Mouse (Mus musculus): Measurements from ENCODE around the gene Sh2d4b. TPM values are rescaled to one million over a fixed set of nuclear protein-coding genes. Genes with fewer than 3 reads are reported as not detected.

Sh2d4b gene
- total RNA-seq (2021), result 1 to 10 TPM; 1.6 to 3.3 TPM
- long read RNA-seq, result 0 reads

DNA sequence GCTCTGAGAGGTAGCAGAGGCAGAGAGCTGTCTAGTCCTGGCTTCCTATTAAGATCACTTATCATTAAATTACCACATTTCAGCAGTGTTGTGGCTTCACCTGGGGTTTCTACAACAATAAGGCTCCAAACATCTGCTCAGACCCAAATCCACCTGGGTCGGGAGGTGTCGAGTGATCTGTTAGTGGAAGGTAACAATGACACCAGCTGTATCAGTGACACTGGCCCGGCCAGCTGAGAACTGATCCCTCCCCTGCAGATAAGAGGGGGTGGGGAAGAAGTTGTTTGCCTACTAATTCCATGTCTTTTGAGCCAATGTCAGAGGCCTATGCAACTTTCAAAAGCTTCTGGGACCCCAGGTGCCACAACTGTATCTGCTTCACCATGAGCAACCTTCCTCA, at the start of gene Sh2d4b:
TSS of gene Sh2d4b (minus strand) at position 71 of the 400 bp plus-strand sequence.
- DNase-seq (ENCODE audit: low spot score in 2 of 2), result no peak

DNA sequence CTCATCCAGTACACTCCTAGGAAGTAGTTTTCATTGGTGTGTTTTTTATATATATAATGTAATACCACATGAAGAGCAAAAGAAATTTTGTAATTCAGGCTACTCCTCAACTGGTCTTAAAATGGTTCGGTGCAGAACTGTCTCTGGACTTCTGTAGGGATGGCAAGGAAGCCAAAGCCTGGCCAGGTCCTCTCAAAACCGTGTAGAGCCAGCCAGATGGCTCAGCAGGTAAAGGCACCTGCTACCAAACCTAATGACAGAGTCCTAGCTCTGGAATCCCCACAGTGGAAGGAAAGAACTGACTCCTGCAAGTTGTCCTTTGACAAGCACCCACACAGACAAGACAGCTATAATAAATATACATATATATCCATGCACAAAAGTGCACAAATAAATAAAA, 49.4 kb upstream of the Sh2d4b start:
- DNase-seq (ENCODE audit: low spot score in 2 of 2), result no peak

DNA sequence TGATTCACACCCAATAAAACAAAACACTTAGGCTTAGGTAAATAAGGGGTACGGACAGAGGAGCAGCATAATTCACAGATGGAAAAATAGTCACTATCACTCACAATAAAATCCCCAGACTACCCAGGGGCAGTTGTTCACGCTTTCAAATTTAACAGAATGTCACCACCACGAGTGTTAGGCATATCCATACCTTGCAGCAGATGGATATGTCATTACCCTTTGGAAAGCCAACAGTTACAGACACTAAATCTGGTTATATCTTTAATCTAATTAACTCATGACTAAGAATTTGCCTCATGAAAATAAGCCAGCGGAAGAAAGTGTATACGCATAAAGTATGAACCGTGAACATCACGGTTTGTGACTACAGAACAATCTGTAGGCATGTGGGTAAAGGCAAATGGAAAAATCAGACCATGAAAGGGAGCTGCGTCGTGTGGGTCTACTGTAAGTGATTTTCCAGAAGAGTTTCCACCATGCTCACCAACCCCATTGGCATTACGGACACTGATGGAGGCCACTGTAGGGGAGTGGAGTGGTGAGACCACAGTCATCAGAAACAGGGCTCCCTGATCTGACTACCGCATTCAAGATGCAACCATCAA, 45.4 kb upstream of the Sh2d4b start:
- DNase-seq (ENCODE audit: low spot score in 2 of 2), result no peak

DNA sequence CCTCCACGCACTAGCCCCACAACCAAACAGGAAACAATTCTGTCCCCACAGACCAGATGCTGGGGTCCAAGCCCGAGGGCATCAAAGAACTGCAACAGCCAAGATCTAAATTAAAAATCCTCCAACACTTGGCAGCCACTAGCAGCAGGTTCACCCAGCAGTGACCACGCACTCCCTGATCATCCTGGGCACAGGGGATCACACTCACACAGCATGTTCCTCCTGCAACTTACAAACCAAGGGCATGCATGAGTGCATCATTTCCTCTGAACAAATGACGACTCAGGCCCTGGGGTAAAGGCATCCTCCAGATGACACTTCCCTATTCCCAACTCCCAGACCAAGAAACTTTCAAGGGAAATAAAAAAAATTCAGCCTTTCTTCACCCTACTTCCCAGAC, 44.0 kb upstream of the Sh2d4b start:
- no peak for DNase-seq (ENCODE audit: low spot score in 2 of 2)

DNA sequence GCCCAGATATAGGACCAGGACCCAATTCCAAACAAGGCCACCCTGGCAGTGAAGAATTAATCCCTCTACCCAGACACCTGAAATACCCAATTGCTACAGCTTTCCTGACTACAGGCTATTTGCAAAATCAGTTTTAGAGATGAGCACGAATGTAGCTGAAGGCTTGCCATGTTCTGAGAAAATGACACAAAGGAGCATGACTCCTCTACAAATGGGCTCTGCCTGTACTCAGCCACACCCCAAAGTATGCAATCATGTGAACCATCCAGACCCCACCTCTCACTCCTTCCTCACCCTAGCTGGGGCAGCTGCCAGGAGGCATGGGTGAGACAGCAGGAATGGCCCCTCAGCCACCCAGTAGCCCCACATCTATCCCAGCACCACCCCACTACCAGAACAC, 42.4 kb upstream of the Sh2d4b start:
- DNase-seq (ENCODE audit: low spot score in 2 of 2), result no peak

DNA sequence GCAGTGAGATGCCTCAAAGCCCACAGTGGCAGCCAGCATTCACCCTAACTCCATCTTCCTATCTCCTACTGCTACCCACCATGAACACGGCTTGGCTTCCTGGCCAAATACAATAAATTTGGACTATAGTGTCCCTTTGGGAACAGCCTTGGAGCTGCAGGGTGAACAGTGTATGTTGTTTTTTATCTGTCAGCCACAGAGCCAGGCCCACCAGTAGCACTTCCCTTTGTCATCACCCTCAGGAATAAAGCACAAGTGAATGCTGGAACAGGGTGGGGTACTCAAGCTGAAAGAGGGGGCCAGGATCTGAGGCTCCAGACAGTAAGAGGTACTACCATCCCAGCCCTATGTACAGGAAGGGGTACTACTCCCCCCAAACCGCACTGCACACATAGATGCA, 42.0 kb upstream of the Sh2d4b start:
- no peak for DNase-seq (ENCODE audit: low spot score in 2 of 2)

DNA sequence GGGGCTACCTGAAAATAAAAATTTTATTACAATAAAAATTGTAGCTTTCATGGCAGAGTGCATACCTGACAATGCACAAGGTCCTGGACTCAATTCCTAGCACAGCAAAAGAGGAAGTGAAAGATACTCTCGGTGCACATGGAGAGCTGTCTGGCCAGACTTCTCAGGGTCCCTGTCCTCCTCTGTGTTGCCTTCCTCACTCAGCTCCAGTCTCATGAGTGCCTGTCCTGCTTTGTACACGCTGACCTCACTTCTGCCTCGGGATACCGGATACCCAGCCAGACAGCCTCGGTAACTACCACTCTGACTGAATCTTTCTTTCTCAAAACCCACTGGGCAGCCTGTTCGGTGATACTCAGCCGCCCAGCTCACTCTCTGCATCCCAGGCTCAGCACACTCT, 40.3 kb upstream of the Sh2d4b start:
- no peak for DNase-seq (ENCODE audit: low spot score in 2 of 2)

DNA sequence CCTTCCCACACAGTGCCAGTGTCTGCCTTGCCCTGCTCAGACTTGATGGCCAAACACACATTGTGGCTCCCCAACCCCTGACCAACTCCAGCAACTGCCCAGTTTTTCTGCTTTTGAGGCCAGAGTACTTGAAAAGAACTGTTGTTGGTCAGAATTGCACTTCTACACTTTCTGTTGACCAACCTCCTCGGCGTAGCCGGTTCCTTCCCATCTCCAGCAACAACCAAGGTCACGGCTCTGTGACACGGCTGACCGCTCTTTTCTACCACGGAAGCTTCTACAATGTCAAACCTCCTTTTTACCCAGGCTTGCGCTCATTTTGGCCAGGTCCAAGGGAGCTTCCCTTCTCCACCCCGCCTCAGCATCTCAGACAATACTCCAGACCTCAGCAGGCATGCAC, 39.2 kb upstream of the Sh2d4b start:
- DNase-seq (ENCODE audit: low spot score in 2 of 2), result no peak

DNA sequence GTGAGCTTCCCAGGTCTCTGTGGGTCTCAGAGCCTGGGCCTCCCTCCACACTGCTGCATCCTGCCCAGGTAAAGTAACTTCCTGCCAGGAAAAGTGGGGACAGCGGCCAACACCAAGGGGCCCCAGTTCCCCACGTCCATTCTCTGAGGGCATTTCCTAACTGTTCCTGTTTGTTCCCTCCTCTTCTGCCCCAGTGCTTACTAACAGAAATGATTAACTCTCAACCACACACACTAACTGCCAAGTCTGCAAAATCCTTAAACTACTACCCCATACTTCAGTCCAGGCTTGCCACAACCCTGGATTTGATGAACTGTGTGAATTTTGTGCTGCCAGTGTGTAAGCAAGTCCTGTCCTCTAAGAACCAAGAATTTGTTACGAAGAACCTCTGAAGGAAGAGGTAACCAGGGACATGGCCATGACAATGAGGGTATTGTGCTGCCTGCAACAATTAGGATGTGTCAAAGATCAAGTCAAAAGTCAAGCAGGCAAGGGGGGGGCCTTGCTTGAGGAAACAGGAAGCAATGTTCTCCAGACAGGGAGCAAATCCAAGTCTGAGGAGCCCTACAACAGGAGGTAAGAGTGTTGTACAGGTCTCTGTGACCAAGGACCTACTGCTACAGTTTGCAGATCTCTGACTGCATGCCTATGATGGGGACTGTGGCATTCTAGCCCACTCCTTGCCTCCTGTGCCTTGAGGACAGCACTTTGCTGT, 38.2 kb upstream of the Sh2d4b start:
- DNase-seq (ENCODE audit: low spot score in 2 of 2), result no peak

DNA sequence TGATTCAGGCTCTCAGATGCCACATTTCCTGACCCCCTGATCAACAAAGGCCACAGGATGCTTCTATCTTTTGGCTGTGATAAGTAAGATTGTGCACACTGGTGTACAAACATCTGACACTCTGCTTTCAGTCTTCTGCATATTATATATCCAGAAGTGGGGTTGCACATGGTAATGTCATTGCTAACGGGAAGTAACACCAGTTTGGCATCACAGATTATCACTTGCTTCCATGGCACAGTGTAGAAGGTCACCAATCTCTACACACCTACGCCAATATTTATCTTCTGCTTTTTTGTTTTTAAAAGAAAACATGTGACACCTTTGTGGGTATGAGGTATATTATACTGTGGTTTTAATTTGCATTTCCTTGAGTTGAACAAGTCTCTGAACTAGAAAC, 36.9 kb upstream of the Sh2d4b start:
- no peak for DNase-seq (ENCODE audit: low spot score in 2 of 2)

DNA sequence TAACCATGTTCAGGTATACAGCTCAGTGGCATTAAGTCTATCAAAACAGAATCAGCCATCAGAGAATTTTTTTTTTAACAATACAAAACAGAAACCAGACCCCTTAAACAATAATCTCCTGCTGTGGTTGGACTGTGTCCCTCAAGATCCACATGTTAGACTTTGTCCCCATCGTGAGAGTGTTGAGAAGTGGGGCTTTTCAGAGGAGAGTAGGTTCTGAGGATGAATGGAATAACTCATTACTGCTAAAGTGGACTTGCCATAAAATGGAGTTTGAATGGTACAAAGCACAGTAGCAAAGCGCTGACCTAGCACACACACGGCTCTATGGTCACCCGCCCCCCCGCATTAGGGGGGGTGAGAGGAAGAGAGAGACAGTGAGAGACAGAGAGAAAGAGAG, 35.8 kb upstream of the Sh2d4b start:
- DNase-seq (ENCODE audit: low spot score in 2 of 2), result no peak

DNA sequence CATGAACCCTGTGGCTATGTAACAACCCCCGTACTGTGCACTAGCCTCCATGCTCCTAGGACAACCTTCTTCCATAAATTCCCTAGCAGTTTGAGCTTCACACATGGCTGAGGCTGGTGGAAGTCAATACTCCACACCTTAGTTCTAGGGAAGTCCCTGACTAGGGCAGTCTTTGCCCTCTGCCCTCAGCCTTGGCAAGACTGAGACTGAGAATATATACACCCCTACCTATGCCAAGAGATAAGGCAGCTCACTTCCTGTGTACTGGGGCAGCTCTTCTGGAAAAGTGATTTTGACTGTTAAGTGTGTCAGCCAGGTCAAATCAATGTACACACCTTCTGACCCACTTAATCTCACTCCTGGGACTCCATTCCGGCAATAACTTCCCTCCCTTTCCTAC, 34.0 kb upstream of the Sh2d4b start:
- no peak for DNase-seq (ENCODE audit: low spot score in 2 of 2)

DNA sequence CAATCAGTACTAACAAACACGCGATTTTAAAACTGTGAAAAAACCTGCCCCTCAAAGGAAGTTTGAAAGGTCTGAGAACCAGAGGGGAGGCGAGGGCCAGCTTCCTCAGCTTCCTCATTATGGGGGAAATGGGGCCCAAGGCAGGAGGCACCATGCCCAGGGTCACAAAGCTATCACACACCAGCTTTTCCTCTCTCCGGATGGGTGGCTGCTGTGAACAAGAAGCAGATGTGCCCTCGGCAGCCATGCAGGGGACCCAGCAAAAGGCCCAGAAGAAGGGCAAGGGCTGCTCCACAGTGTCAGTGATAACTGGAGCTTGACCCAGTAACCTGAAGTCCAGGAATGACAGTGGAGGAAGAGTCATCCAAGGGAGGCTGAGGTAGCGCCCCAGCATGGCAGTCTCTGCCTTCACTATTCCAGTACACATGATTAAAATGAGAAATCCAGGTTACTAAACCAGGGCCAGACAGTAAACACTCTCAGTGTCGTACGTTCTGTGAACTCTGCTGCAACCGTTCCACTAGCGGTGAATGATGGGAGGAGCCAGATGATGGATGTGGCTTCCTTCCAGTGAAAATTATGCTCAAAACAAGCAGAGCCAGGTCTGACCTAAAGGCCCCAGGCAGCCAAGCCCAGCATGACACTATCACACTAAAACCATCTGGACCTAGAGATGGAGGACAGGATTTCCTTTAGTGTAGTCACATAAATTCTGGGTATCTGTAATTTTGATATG, 31.5 kb upstream of the Sh2d4b start:
- DNase-seq (ENCODE audit: low spot score in 2 of 2), result no peak

DNA sequence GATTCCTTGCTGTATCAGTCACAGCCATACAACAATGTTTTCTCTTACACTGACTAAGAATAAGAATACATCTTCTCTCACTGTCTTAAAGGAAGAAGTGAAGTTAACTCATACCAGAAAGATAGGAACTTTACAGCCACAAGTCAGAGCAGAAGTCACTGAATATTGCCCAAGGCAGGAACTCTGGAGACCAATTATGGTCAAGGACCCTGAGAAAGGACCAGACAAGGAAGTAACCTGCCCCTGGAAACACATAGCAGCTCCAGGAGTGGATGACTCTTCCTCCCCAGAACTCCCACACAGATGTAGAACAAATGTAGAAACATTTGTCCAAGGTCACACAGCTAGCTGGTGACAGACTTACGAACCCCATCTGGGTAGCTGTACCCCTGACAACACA, 28.2 kb upstream of the Sh2d4b start:
- DNase-seq (ENCODE audit: low spot score in 2 of 2), result no peak

DNA sequence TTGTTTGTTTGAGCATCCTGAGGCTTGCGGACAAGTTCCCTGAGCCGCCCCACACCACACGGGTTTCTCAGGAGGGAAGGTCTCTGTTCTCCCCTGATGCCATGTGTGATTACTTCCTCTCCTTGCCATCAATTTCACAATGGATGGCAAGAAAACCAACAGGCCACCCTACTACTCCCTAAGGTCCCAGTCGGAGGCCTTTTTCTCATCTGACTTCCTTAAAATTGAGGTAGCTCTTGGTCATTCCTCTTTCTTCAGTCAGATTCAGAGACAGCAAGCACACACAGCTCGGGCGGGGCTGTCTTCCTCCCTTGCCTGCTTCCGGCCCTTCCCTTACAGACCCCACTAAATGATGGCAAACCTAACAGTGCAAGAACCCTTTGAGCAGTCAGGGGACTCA, 26.5 kb upstream of the Sh2d4b start:
- no peak for DNase-seq (ENCODE audit: low spot score in 2 of 2)

DNA sequence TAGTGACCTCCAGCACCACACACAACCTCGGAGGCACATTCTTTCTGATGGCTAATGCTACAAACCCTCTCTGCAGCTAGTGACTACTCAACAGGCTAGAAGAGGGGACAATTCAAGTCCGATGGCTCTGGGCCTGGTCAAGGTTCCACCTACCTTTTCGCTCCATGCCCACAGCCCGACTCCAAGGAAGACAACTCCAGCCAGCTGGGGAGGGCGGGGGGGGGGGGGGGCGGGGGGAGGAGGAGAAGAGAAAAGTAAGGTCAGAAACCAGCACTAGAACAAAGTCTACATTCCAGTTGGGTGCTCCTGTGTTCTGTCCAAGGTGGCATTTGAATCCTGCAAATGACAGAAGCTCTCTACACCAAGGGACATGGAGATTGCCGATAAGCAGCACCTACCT, 25.4 kb upstream of the Sh2d4b start:
- DNase-seq (ENCODE audit: low spot score in 2 of 2), result no peak

DNA sequence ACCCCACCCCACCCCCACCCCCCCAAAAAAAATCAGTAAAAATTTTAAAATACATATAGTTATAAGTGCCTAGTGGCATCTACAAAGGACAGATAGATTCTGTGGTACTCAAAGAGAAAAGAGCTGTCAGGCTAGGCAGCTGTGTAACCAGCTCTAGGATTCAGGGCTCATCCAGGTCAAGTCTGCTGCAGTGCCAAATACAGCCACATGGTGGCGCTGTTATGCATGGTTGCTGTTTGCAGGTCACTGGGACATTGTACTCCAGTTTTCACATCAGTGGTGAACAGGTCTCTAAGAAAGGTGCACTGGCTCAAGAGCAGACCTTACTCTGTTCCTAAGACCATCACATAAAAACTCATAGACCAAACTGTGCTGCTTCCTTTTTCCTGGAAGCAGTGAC, 24.6 kb upstream of the Sh2d4b start:
- DNase-seq (ENCODE audit: low spot score in 2 of 2), result peak; percentile 95 to 97

DNA sequence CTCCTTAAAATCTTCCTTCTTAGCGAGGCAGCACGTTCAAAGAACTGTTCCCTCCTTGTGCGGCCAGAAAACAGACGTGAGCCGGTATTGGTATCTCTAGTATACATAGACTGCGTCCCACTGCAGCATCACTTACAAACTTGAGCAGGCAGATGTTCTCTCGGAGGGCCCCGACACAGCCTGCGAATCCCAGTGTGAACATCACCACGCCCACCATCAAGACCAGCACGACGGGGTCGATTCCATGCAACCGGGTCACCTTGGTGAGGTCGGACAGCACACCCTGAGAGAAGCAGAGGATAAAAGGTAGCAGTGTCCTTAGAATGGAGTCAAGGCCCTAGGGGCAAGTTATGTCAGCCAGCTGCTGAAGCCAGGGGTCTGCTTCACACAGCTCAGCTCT, 23.6 kb upstream of the Sh2d4b start:
- no peak for DNase-seq (ENCODE audit: low spot score in 2 of 2)

DNA sequence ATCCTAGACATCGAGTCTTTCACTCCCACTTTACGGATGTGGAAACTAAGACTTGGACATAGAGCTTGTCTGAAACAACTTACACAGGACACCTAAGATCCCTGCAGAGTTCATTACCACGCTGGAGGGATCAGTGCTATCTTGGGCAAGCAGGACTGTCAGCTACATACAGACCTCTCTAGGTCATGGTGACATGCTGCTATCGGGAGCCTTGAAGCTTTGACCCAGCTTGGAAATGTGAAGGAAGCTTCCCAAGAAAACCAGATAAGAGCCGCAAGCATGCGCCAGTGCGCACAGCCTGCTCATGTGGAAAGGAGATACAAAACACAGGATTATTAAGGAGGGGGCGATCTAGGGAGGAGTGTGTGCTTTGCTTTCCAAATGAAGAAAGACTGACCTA, 22.8 kb upstream of the Sh2d4b start:
- DNase-seq (ENCODE audit: low spot score in 2 of 2), result no peak

DNA sequence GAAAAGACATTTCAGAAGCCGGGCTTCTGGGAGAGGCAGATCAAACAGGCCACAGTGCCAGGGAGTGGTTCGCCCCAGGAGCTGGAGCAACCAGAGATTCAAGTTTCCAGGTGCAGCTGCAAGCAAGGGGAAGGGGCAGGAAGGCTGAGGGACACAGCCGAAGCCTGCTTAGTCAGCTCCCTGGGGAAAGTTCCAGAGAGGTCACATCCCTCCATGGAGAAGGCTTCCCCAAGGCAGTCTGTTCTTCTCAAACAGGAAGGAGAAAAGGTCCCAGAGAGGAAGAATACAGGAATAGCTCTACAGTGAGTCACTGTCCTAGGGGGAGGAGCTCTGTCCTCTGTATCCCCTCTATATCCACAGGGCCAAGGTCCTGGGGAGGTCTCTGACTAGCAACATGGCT, 21.6 kb upstream of the Sh2d4b start:
- DNase-seq (ENCODE audit: low spot score in 2 of 2), result no peak

DNA sequence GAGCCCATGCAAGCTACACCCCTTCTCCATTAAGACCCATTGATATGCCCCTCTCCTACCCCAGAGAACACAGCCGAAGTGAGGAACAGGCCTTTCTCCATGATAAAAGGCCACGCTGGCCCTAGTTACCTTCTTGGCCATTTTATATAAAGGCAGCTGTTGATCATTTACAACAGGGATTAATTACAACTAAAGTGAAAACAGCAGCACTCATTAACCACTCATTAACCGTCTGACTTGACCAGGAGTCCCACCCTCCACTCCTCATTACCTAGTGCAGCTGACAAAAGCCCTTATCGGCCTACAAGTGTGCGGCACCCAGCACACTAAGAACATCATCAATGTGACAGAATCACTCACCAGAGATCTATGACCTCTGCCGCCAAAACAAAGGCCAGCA, 20.6 kb upstream of the Sh2d4b start:
- DNase-seq (ENCODE audit: low spot score in 2 of 2), result no peak

DNA sequence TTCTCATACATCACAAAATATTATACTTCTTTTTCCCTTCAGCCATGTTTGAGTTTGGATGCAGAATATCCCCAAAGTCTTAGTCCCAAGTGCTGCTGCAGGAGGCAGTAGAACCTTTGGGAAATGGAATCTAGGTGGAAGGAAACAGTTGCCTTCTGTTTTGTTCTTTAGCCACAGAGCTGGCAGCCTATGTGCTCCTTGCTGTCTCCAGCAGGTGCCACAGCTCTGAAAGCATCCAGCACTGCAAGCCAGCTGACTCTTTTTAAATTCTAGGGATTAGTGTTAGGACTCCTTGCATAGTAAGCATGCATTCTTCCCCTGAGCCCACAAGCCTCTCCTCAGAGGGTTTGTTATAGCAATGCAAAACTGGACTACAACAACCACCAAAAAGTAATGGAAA, 18.5 kb upstream of the Sh2d4b start:
- no peak for DNase-seq (ENCODE audit: low spot score in 2 of 2)

DNA sequence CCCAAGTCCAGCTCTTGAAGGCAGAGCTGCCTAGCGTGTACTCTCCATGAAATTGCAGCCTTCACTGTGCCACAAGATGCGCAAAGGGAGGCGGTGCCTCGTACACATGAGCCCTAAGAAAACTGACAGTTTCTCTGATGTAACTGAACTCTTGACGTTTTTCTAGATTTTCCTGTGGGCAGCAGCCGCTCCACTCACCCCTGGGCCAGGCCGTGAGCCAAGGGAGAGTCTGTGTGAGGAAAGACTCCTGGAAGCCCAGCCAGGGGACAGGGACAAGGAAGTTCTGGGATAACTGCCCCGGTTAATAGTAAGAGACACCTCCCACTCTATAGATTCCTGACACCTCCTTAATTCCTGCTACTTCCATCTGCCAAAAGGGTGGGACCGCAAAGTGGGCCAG, 15.7 kb upstream of the Sh2d4b start:
- DNase-seq (ENCODE audit: low spot score in 2 of 2), result no peak

Measured in layer of hippocampus, postnatal 10 days (tissue).